12 mouse cellular contexts compared by ENCODE assay signal in genomic region chr13:44580767-44581166, GRCm38 (mm10).
DNase-seq lines count a peak whose midpoint lies in the region; ATAC-seq lines count a peak whose summit lies in the region.
"Had no signal": no experiment of that assay in that cellular context is flagged by ENCODE, and none has a peak within 500 bp of the region (broad histone marks: within the 10 kb centered on the region; RNA-seq: fewer than 3 reads in every experiment).

No protein-coding gene starts in this region.

- no peaks in the 10 kb centered on the region for H3K36me3 ChIP-seq in embryonic facial prominence, embryonic 12.5 days
- H3K36me3 ChIP-seq in embryonic facial prominence, embryonic 10.5 days (replicated peaks): no peaks in the 10 kb centered on the region; the same call in 1 of the 2 replicates
- no peaks in the 10 kb centered on the region for H3K36me3 ChIP-seq in liver, embryonic 12.5 days
- no peaks in the 10 kb centered on the region for H3K36me3 ChIP-seq in stomach, embryonic 16.5 days (ENCODE audit: control insufficient read depth, insufficient read depth, low read length)

- H3K9ac ChIP-seq in embryonic facial prominence, embryonic 12.5 days: no peak overlapping the region
- no peak overlapping the region for H3K9ac ChIP-seq in liver, embryonic 12.5 days
- H3K9ac ChIP-seq in stomach, embryonic 16.5 days (ENCODE audit: low read length): 0 out of 2 replicates have a peak overlapping the region, but pooled peaks have one; percentile 16

- peaks cover 6% of the 10 kb centered on the region for H3K9me3 ChIP-seq in embryonic facial prominence, embryonic 12.5 days
- peaks cover 9% of the 10 kb centered on the region; the same call in 1 of the 2 replicates for H3K9me3 ChIP-seq in embryonic facial prominence, embryonic 10.5 days
- no peaks in the 10 kb centered on the region for H3K9me3 ChIP-seq in liver, embryonic 12.5 days (replicated peaks)
- H3K9me3 ChIP-seq in stomach, embryonic 16.5 days (replicated peaks; ENCODE audit: control insufficient read depth, low read length): 0 out of 2 replicates have a peak, but pooled peaks cover 5% of the 10 kb centered on the region

- intact Hi-C loops in heart, postnatal 10 days (cut with DNase I): no loop called here

- H3K27me3 ChIP-seq in embryonic facial prominence, embryonic 12.5 days: no peaks in the 10 kb centered on the region
- H3K27me3 ChIP-seq in embryonic facial prominence, embryonic 10.5 days (replicated peaks; ENCODE audit: low read depth, poor library complexity, severe bottlenecking): peaks cover 34% of the 10 kb centered on the region
- H3K27me3 ChIP-seq in liver, embryonic 12.5 days (replicated peaks): peaks cover 20% of the 10 kb centered on the region; the same call in 1 of the 2 replicates
- H3K27me3 ChIP-seq in stomach, embryonic 16.5 days (ENCODE audit: control insufficient read depth, insufficient read depth, low read length): no peaks in the 10 kb centered on the region

- ATAC-seq in embryonic facial prominence, embryonic 12.5 days (ENCODE audit: insufficient number of reproducible peaks, insufficient read depth, low FRiP score, low TSS enrichment): no peak
- ATAC-seq in liver, embryonic 12.5 days: no peak
- no peak for ATAC-seq in stomach, embryonic 16.5 days (ENCODE audit: insufficient read depth, low FRiP score)
- no peak for ATAC-seq in inflammation-experienced regulatory T-cells, adult 6 months

- DNase-seq in embryonic facial prominence, embryonic 10.5 days (ENCODE audit: low spot score): no peak
- DNase-seq in liver: no peak
- DNase-seq in heart, postnatal 10 days: peak; percentile 23 to 24
- no peak for DNase-seq in adrenal gland, postnatal 10 days
- DNase-seq: adrenal gland, postnatal 14 days; cerebellum, adult 18-20 months; kidney, adult 9 months had no signal

- peaks cover 41% of the 10 kb centered on the region for H3K4me1 ChIP-seq in embryonic facial prominence, embryonic 12.5 days
- H3K4me1 ChIP-seq in embryonic facial prominence, embryonic 10.5 days: peaks cover 49% of the 10 kb centered on the region
- peaks cover 33% of the 10 kb centered on the region for H3K4me1 ChIP-seq in liver, embryonic 12.5 days
- peaks cover 11% of the 10 kb centered on the region for H3K4me1 ChIP-seq in stomach, embryonic 16.5 days (ENCODE audit: control insufficient read depth, insufficient read depth, low read length)

- peak overlapping the region; percentile 2; the same call in 1 of the 2 replicates for H3K4me2 ChIP-seq in embryonic facial prominence, embryonic 12.5 days (replicated peaks)
- peak overlapping the region; percentile 6; the same call in 1 of the 2 replicates for H3K4me2 ChIP-seq in liver, embryonic 12.5 days
- peak overlapping the region; percentile 34 for H3K4me2 ChIP-seq in stomach, embryonic 16.5 days (ENCODE audit: low read depth, low read length)

- H3K27ac ChIP-seq in embryonic facial prominence, embryonic 12.5 days: peak overlapping the region; percentile 11; the same call in 1 of the 2 replicates
- no peak overlapping the region for H3K27ac ChIP-seq in embryonic facial prominence, embryonic 10.5 days (replicated peaks)
- H3K27ac ChIP-seq in liver, embryonic 12.5 days: no peak overlapping the region
- H3K27ac ChIP-seq in stomach, embryonic 16.5 days (ENCODE audit: low read length): no peak overlapping the region

- no peak overlapping the region for H3K4me3 ChIP-seq in embryonic facial prominence, embryonic 12.5 days
- H3K4me3 ChIP-seq in embryonic facial prominence, embryonic 10.5 days: no peak overlapping the region
- H3K4me3 ChIP-seq in liver, embryonic 12.5 days: no peak overlapping the region
- H3K4me3 ChIP-seq in stomach, embryonic 16.5 days (replicated peaks; ENCODE audit: low read length): no peak overlapping the region; the same call in 1 of the 2 replicates
- H3K4me3 ChIP-seq: erythroblast, embryonic 14.5 days had no signal

- 54% methylated on average over 9 of the region's 9 CpGs for WGBS in embryonic facial prominence, embryonic 12.5 days
- 59% methylated on average over 9 of the region's 9 CpGs for WGBS in embryonic facial prominence, embryonic 10.5 days
- 42% methylated on average over 9 of the region's 9 CpGs for WGBS in liver, embryonic 12.5 days (ENCODE audit: insufficient replicate concordance)
- 21% methylated on average over 9 of the region's 9 CpGs for WGBS in stomach, embryonic 16.5 days

Comparison
In these comparisons a context has a peak if more than half of its experiments do, and no peak if none do; other contexts are left out.
1. DNase-seq: peak in heart, postnatal 10 days (2 of 2); none in embryonic facial prominence, embryonic 10.5 days (single experiment), liver (single experiment) and adrenal gland, postnatal 10 days (single experiment).
2. Peak in every context shown above with its lines, with median percentiles within 50 percentile points of each other: H3K4me2 ChIP-seq.